Mouse (Mus musculus) gastrocnemius, adult 18-20 months (tissue): ENCODE data around the gene Gipc3. TPM values are rescaled to one million over a fixed set of nuclear protein-coding genes. Genes with fewer than 3 reads are reported as not detected.
A peak's percentile ranks its signal among the peaks of the same experiment; 100 is the strongest.

Source experiments
- DNase-seq: peaks from one replicate; pipeline ENCODE4 v3.0.0; 2021; ENCODE audit warnings: low spot score
- total RNA-seq, 2 experiments: library from RNA; stranded (reverse); gene quantifications; 2 replicates each; pipeline ENCODE4 v1.2.3; 2021

Gene Gipc3
- total RNA-seq, 2 experiments from 2014 or later: 0.39 to 1.4 TPM

DNA sequence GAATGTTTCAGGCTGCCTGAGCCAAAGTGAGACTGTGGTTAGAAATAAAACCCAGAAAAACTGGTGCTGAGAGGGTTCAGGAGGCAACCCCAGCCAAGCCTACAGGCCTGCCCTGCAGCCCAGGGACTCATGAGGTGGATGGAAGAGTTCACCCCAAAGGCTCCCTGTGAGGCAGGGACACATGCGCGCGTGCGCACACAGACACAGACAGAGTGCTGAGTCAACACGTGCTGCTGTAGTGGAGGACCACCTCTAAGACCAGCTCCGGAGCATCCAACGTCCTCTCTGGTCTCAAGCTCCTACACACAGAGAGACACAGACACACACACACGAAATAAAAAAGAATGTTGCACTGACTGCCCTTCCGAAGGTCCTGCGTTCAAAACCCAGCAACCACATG, 32.3 kb upstream of the Gipc3 start:
- no peak for DNase-seq

DNA sequence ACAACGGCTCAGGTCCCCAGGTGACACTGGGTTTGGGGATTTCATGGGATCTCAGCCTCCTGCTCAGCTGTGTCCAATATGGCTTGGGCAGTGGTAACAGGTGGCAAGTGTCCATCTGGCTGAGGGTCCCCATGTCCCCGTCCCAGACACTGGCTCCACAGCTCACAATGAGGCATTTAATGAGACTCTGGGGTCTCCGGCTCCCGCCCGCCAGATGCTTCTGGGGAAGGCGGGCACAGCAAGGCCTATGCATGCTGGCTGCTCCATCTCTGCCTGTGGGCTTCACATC, 24.1 kb upstream of the Gipc3 start:
- DNase-seq: no peak

DNA sequence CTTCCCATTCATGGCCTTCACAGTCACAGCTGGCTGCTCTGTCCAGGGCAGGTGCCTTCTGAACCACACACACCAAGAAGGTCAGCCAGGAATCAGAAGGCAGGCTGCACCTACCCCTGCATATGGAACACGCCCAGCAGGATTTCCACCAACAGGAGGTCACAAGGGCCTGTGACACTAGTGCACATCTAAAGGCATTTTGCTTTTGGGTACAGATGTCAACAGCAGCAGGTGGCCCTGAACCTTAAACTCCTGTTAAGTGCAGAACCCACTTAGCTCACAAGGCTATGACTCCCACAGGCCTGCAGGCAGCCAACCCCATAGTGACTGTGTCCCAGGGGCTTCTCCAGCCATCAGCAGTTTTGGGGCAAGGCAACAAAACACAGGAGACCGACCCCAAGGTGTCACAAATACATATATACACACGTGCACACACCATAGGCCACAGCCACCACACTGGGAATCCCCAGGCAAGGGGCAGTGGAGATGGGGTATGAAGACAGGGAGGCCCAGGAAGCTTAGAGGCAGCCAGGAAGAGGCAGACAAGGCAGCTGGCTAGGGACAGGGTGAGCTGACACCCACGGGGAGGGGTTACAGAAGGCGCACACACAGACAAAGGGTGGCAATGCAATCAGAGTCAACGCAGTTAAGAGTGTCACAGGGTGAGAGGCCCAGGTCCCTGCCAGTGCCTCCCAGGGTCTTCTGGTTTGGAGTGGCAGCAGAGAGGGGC, 23.6 kb upstream of the Gipc3 start:
- DNase-seq: no peak

GRCm38 (mm10) chr10:81365672-81366476, 22.8 kb upstream of the Gipc3 start, which contains the start of gene 4930404N11Rik:
Gene 4930404N11Rik, minus strand, starts transcription at chr10:81365816.
- DNase-seq: no peak

DNA sequence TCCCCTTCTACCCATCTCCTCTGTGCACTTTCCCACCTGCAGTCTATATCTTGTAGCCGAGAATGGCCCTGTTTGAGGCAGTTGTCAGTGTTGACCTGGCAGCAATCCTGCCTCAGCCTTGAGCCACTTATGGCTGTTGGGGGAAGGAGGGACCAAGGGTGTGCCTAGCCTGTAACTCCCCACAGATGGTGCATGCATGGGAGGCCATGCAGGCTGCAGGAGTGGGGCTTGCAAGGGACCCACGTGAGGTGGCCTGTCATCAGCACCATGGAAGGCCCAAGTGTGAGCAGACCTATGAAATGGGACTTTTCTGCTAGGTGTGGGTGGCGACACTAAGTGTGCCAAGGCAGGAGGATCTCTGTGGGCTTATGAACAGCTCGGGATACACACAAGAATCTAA, 22.0 kb upstream of the Gipc3 start:
- DNase-seq: no peak

DNA sequence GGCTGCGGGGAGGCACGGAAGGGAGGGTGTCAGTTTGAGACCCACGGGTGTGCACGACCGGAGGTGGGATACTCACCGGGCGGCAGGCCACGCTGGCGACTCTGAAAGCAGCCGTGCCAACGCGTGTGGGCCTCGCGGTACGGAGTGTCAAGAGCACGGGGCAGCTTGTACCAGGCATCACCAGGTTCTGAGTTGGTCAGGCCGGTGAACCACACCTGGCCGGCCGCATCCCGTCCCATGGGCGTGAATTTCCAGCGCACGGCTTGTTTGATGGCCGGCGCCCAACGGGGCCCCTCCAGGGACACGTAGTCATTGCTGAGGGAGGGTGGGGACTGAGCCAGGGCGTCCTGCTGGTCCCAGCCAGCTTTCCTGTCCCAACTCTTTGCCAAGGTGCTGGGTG, 21.6 kb upstream of the Gipc3 start:
- DNase-seq: no peak

DNA sequence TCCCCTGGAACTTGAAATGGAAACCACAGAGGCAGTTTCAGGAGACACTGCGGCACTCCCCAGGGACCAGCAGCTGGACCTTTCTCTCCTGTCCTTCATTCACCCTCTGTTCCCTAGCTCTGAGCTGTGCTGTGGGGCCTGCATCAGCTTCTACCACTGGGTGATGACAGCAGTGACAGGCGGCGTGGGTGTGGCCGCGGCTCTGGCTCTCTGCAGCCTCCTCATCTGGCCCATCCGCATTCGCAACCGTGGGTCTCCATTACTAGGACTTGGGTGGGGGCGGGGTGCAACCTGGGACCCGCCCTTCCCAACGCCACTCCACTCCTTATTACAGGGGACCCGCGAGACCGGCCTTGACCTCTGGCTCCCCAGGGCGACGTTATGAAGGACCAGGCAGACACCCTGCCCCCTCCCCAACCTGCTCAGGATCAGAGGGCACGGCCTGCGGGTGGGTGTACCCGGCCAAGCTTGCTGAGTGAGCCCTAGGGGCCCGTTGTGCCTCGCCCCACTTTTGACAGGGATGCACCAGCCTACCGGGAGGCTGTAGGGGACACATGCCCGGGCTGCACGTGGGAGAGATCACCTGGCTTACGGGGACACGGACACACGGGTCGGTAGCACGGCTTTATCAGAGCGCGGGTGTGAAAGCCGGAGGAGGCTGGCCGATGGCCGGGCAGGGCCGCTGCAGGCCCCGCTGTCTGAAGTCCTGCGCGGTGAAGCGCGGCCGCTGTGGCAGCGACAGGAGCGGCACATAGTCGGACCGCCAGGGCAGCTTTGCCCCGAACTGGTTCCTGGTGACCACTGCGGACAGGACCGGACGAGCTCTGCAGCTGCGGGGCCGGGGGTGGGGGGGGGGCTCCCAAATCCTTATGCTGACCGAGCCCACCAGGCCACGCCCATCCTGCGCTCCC, 20.6 kb upstream of the Gipc3 start:
- DNase-seq: no peak

- no peak for DNase-seq
Observed at GRCm38 (mm10) chr10:81362336-81362949, 19.4 kb upstream of the Gipc3 start.

GRCm38 (mm10) chr10:81360721-81361120, 17.7 kb upstream of the Gipc3 start:
- no peak for DNase-seq

GRCm38 (mm10) chr10:81358841-81359240, 15.8 kb upstream of the Gipc3 start:
- DNase-seq: no peak

GRCm38 (mm10) chr10:81358209-81358608, 15.1 kb upstream of the Gipc3 start:
- no peak for DNase-seq

GRCm38 (mm10) chr10:81356991-81357844, 14.2 kb upstream of the Gipc3 start, which contains the start of gene Mfsd12:
Gene Mfsd12, plus strand, starts transcription at chr10:81357491.
- peak; percentile 93 for DNase-seq

- no peak for DNase-seq
Observed at GRCm38 (mm10) chr10:81356352-81356990, 13.4 kb upstream of the Gipc3 start.

GRCm38 (mm10) chr10:81355533-81355932, 12.5 kb upstream of the Gipc3 start:
- no peak for DNase-seq

DNA sequence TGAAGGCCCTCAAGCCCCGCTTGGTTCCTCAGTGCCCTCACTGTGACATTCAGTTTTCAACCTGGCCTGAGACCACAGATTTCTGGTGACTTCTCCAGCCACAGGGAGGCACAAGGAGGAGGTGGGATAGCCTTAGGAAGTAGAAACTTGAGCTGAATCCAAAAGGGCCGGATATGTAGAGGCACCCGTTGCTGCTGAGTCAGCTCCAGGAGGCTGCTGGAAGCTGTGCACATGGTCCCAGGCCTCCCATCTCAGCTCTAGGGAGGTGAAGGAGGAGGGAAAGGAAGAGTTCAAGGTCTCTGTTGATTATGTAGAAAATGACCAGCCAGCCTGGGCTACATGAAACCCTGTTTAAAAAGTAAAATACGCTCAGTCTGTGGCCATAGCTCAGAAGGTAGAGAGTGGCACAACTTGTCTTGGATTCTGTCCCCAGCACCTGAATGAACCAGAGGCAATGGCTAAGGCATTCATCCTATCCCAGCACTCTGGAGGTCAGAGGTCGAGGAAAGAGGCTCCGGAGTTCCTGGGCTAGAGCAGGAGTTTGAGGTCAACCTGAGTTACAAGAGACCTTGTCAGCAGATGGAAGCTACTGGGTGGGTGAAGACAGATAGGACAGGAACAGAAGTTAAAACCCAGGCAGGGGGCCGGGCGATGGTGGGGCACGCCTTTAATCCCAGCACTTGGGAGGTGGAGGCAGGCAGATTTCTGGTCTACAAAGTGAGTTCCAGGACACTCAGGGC, 11.8 kb upstream of the Gipc3 start:
- no peak for DNase-seq

GRCm38 (mm10) chr10:81351678-81352291, 8.7 kb upstream of the Gipc3 start:
- no peak for DNase-seq

DNA sequence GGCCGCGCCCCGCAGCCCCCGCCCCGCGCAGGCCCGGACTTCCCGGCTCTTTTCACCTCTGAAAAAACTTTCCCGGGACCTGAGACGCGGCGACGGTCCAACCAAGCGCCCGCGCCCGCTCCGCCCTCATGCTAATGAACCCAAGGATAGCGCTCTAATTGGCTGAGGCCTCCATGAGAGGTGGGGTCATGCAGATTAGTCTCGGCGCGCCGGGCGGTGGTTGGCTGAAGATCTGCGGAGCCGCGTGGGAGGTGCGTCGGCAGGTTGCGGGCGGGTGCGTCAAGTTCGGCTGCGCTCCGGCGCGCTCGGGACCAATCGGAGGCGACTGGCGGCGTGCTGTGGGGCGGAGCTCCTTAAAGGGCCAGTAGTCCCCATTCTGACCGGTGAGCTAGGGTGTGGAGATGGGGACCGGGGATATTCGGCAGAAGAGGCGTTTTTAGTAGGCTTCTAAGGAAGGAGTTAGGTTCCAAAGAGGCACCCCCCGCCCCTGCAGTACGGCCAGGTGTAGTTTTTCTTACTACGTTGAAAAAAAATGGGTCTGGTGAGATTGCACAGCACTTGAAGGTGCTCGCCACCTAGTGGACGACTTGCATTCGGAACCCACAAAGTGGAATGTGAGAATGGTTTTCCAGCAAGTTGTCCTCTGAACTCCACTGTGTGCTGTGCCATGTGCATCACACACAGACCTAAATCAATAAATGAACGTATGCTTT, 7.4 kb upstream of the Gipc3 start, which contains the start of gene Hmg20b:
Gene Hmg20b (minus strand): TSS at position 130 of the 713 bp plus-strand sequence.
- peak; percentile 99 for DNase-seq

DNA sequence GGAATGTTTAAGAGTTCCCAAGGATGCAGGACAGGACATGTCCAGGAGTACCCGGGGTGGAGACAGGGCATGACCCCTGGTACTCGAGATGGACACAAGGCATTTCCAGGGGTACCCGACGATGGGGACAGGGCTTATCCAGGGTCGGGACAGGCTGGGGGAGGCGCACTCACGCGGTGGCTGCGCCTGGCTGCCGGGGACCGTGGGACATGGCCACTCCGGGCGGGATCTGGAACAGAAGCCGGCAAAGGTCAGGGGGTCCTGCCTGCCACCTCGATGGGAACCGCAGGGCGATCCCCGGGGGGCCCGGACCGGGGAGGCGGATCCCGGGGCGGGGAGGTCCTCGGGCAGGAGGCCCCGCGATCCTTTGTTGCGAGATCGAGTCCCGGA, 6.9 kb upstream of the Gipc3 start:
- DNase-seq: no peak
